Comparison of ENCODE assay signal across 15 mouse cellular contexts in genomic region chr7:98419366-98419765, GRCm38 (mm10). TPM values are rescaled to one million over a fixed set of nuclear protein-coding genes. Genes with fewer than 3 reads are reported as not detected.
DNase-seq lines count a peak whose midpoint lies in the region; TF ChIP-seq lines count a peak whose summit lies in the region.
"Had no signal": no experiment of that assay in that cellular context is flagged by ENCODE, and none has a peak within 500 bp of the region (broad histone marks: within the 10 kb centered on the region; RNA-seq: fewer than 3 reads in every experiment).

No protein-coding gene starts in this region.

- no peak for TF ChIP-seq CTCF in heart, adult 2 months (IDR thresholded peaks at IDR 0.05)
- TF ChIP-seq CTCF in brain, embryonic 14.5 days (IDR thresholded peaks at IDR 0.05; ENCODE audit: borderline replicate concordance, extremely low read depth, insufficient read depth, insufficient read length): no peak

- 49% methylated on average over 5 of the region's 5 CpGs for WGBS in heart, embryonic 10.5 days
- 48% methylated on average over 5 of the region's 5 CpGs for WGBS in heart, adult 2 months

- no peaks in the 10 kb centered on the region for H3K79me2 ChIP-seq in heart, adult 2 months (replicated peaks; ENCODE audit: control insufficient read depth, insufficient read depth, low read length)

- intact Hi-C loops in heart, adult 2 months (cut with DNase I): no loop called here
- intact Hi-C loops in left cerebral cortex, postnatal 10 days (cut with DNase I): loop anchor here (5.0 kb wide), 1 partner anchor 47 kb away; no protein-coding TSS in a partner anchor
- intact Hi-C loops in left cerebral cortex, postnatal 36 days (cut with DNase I): no loop called here

- H3K4me1 ChIP-seq in heart, embryonic 10.5 days: peaks cover 59% of the 10 kb centered on the region
- H3K4me1 ChIP-seq in heart, adult 2 months (ENCODE audit: control insufficient read depth, insufficient read depth, low read length): peaks cover 2% of the 10 kb centered on the region; the same call in 1 of the 2 replicates

- no peak overlapping the region for H3K4me3 ChIP-seq in heart, embryonic 10.5 days
- H3K4me3 ChIP-seq in heart, adult 2 months: no peak overlapping the region
- H3K4me3 ChIP-seq: myocyte had no signal

- no peaks in the 10 kb centered on the region for H3K36me3 ChIP-seq in heart, embryonic 10.5 days
- H3K36me3 ChIP-seq in heart, adult 2 months (ENCODE audit: control insufficient read depth, insufficient read depth, low read length): no peaks in the 10 kb centered on the region

- no peaks in the 10 kb centered on the region for H3K27me3 ChIP-seq in heart, embryonic 10.5 days (ENCODE audit: insufficient read depth, poor library complexity, severe bottlenecking)
- H3K27me3 ChIP-seq in heart, adult 2 months (ENCODE audit: control insufficient read depth, insufficient read depth, low read length): no peaks in the 10 kb centered on the region
- H3K27me3 ChIP-seq: CH12.LX had no signal

- no peak overlapping the region for H3K9ac ChIP-seq in heart, adult 2 months (ENCODE audit: low read depth, low read length)

- H3K27ac ChIP-seq in heart, embryonic 10.5 days: peak overlapping the region; percentile 80
- no peak overlapping the region for H3K27ac ChIP-seq in heart, adult 2 months

- DNase-seq in heart, embryonic 10.5 days (ENCODE audit: low spot score): no peak
- DNase-seq in heart, adult 2 months: no peak
- DNase-seq in left cerebral cortex, postnatal 10 days (ENCODE audit: extremely low spot score in 1 of 2, low spot score in 2 of 2): peak; percentile 25 to 49
- DNase-seq in left cerebral cortex, postnatal 36 days (ENCODE audit: low spot score in 2 of 2): no peak
- peak; percentile 45 for DNase-seq in brain, embryonic 14.5 days (ENCODE audit: low read depth)
- DNase-seq in kidney, postnatal 25 days: peak; percentile 71 to 82
- DNase-seq in embryo, embryonic 9.5 days (ENCODE audit: extremely low spot score): no peak
- DNase-seq in cerebellum, adult 9-11 months: no peak
- DNase-seq: embryo, embryonic 11 days; liver; lung, postnatal 36 days; right cerebral cortex, postnatal 25 days had no signal

- H3K9me3 ChIP-seq in heart, embryonic 10.5 days: no peaks in the 10 kb centered on the region

- TF ChIP-seq EP300 in heart, adult 2 months (IDR thresholded peaks at IDR 0.05; ENCODE audit: insufficient read depth, low read depth, low read length): no peak

- no peak for TF ChIP-seq POLR2A in heart, adult 2 months (IDR thresholded peaks at IDR 0.05; ENCODE audit: insufficient read depth, low read depth, low read length)
- no peak for TF ChIP-seq POLR2A in brain, embryonic 14.5 days (IDR thresholded peaks at IDR 0.05; ENCODE audit: borderline replicate concordance, extremely low read depth, insufficient read depth, insufficient read length, poor library complexity, severe bottlenecking)

RNA-seq across cellular contexts. Expression of gene Gucy2d, which starts 20.9 kb away (rescaled TPM):
- not detected in 2 replicates for polyA plus RNA-seq in heart, embryonic 10.5 days (2016; fragmentation: Nextera tagmentation; extraction: Ambion mirVana)
- under 1 TPM in 1 of 2 experiments, not detected in 1; 0.21 TPM for total RNA-seq in heart, adult 2 months (2021)
- polyA plus RNA-seq in heart, adult 2 months (2012; rRNA removed): 0.20 TPM in 1 of 2 replicates, not detected in the other
- not detected for total RNA-seq in left cerebral cortex, postnatal 10 days (2021)
- total RNA-seq in left cerebral cortex, postnatal 36 days (2021): under 1 TPM in 1 of 2 experiments, not detected in 1; 0.11 TPM
- 0.11 TPM in 1 of 2 replicates, not detected in the other for polyA plus RNA-seq in brain, embryonic 14.5 days (2012; rRNA removed)
- total RNA-seq: CH12.LX had no signal
- polyA plus RNA-seq: gonadal fat pad, adult 2 months; myocyte had no signal

RNA-seq across cellular contexts. Expression of gene Tsku, which starts 58.2 kb away (rescaled TPM):
- 5.6 and 5.7 TPM in 2 replicates for polyA plus RNA-seq in heart, embryonic 10.5 days (2016; fragmentation: Nextera tagmentation; extraction: Ambion mirVana)
- total RNA-seq in heart, adult 2 months (2021): 1 to 10 TPM; 2.2 to 2.5 TPM
- polyA plus RNA-seq in heart, adult 2 months (2012; rRNA removed): 4.9 and 5.9 TPM in 2 replicates
- total RNA-seq in left cerebral cortex, postnatal 10 days (2021): 1 to 10 TPM; 4.2 to 5.5 TPM
- 1 to 10 TPM; 3.1 to 3.4 TPM for total RNA-seq in left cerebral cortex, postnatal 36 days (2021)
- polyA plus RNA-seq in brain, embryonic 14.5 days (2012; rRNA removed): 16.0 and 19.1 TPM in 2 replicates

Comparison
In these comparisons a context has a peak if more than half of its experiments do, and no peak if none do; other contexts are left out.
1. DNase-seq: peak in left cerebral cortex, postnatal 10 days (2 of 2), brain, embryonic 14.5 days (single experiment) and kidney, postnatal 25 days (2 of 2); none in heart, embryonic 10.5 days (single experiment), heart, adult 2 months (0 of 2), left cerebral cortex, postnatal 36 days (0 of 2), embryo, embryonic 9.5 days (single experiment) and cerebellum, adult 9-11 months (single experiment).